Mouse (Mus musculus) kidney, postnatal 0 days (tissue): Measurements from ENCODE around the gene Mms19. TPM values are rescaled to one million over a fixed set of nuclear protein-coding genes. Genes with fewer than 3 reads are reported as not detected.

ENCODE experiments used
- ATAC-seq: fragments of 200-750 bp; cut with Nextera tagmentation; replicated peaks from 2 replicates; pipeline ENCODE4 v1.8.0; 2017; ENCODE audit warnings: low read depth, moderate number of reproducible peaks, moderate TSS enrichment, moderate library complexity; ENCODE audit not compliant: low FRiP score
- DNase-seq: peaks from one replicate; pipeline ENCODE4 v3.0.0-alpha.2; 2016; ENCODE audit warnings: low spot score
- H3K27ac ChIP-seq: fragments of 300-500 bp; sonication (generic); 2 replicates; pipeline ENCODE4 v1.5.1; 2014; ENCODE audit warnings: mild to moderate bottlenecking
- H3K27me3 ChIP-seq: fragments of 300-500 bp; sonication (generic); 2 replicates; pipeline ENCODE4 v1.6.1; 2014; ENCODE audit warnings: low read length, mixed read lengths; ENCODE audit not compliant: insufficient read depth
- H3K36me3 ChIP-seq: fragments of 300-500 bp; sonication (generic); 2 replicates; pipeline ENCODE4 v1.6.1; 2014; ENCODE audit warnings: low read length, mixed read lengths; ENCODE audit not compliant: insufficient read depth
- H3K4me1 ChIP-seq: fragments of 300-500 bp; sonication (generic); replicated peaks from 2 replicates; pipeline ENCODE4 v1.6.1; 2014; ENCODE audit warnings: antibody characterized with exemption, low read length, mixed read lengths; ENCODE audit not compliant: insufficient read depth
- H3K4me2 ChIP-seq: fragments of 300-500 bp; sonication (generic); 2 replicates; pipeline ENCODE4 v1.6.1; 2014; ENCODE audit warnings: mild to moderate bottlenecking, low read length, moderate library complexity, mixed read lengths
- H3K4me3 ChIP-seq: fragments of 300-500 bp; sonication (generic); replicated peaks from 2 replicates; pipeline ENCODE4 v1.5.1; 2014; ENCODE audit warnings: low read depth, low read length
- H3K9ac ChIP-seq: fragments of 300-500 bp; sonication (generic); 2 replicates; pipeline ENCODE4 v1.6.1; 2014; ENCODE audit warnings: low read depth, low read length
- H3K9me3 ChIP-seq: fragments of 300-500 bp; sonication (generic); replicated peaks from 2 replicates; pipeline ENCODE4 v1.6.1; 2016; ENCODE audit warnings: low read length, inconsistent platforms, mixed read lengths
- CTCF ChIP-seq: IDR thresholded peaks from 2 replicates; pipeline ENCODE4 v1.5.1; 2016; ENCODE audit warnings: antibody characterized with exemption, low read depth, mild to moderate bottlenecking, moderate library complexity
- WGBS: fragments of 180-500 bp; shearing (Covaris S2); extraction: QIAGEN DNeasy Blood & Tissue Kit; methylation state at CpG from one replicate; pipeline ENCODE4 v1.1.7; 2014; 5-methylcytosine and 5-hydroxymethylcytosine counted together
- polyA plus RNA-seq: library from polyadenylated mRNA; unstranded; fragments of >200 nt; fragmentation: Nextera tagmentation; extraction: Ambion mirVana; gene quantifications from 2 replicates; pipeline ENCODE4 v1.2.1, GENCODE M21; 2015

Mms19 gene
- polyA plus RNA-seq = 23.3 and 26.1 TPM in 2 replicates

DNA sequence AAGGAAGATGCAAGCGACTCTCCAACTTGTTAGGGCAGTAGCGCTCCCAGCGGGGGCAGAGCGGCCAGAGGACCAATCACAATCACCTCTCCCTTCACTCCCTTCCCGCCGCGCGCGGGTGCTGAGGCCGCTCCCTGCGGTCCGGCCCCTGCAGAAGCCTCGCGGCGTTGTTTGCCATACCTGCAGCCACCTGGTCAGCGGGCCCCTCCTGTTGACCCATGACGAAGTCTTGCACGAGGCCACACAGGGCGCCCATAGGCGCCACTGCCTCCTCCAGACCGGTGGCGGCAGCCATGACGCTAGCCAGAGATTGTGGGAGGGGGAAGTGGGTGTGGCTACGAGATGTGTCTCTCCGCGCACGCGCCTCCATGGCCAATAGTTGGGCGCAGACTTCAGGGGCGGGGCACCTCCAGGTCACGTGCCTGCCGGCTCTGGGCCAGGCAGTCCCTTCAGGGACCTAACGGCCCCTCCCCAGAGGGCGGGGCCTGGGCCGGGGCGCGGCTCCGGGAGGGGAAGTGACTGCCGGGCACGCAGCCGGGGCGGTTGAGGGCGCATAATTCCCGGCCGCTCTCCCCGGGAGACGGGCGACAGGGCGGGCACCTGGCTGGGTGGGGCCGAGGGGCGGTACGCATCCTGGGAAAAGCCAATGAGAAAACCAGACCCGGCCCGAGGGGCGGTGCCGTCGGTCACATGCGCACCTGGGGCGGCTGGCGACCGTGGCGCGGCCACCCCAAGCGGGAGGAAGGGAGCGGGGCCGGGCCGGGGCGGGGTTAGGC lies at the start of gene Mms19:
Mms19 (minus strand) TSS at position 339 of the 776 bp plus-strand sequence.
- TF ChIP-seq CTCF = peak; percentile 45
- H3K4me1 ChIP-seq = 0 out of 2 replicates have a peak, but pooled peaks cover 3% of the 10 kb centered on the region
- peak within 1 kb of the TSS; percentile 85 for H3K9ac ChIP-seq
- H3K27ac ChIP-seq = peak within 1 kb of the TSS; percentile 95
- under 1% methylated on average over 68 of the region's 68 CpGs for WGBS
- ATAC-seq = peak; percentile 95
- H3K36me3 ChIP-seq = no peaks in the 10 kb centered on the region
- no peaks in the 10 kb centered on the region for H3K27me3 ChIP-seq
- peak within 1 kb of the TSS; percentile 86 for H3K4me3 ChIP-seq
- H3K4me2 ChIP-seq = peak within 1 kb of the TSS; percentile 74
- DNase-seq = peak; percentile 99
- H3K9me3 ChIP-seq = no peaks in the 10 kb centered on the region

DNA sequence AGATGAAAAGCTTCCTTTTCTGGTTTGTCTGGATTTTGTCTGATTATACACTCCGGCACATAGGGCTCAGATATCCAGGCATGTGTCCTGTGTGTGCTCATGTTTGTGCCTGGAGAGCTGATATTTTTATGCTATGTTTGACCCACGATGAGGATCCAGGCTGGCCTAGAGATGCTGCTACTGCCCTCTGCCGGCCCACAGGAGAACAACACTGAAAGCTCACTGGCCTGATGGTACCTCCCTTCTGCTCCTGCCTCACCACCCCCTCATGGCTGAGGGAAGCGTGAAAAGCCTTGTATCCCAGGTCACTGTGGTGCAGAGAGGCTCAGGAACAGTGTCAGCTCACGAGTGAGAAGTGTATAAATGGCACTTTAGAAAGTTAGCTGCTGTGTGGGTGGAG lies 45.2 kb upstream of the Mms19 start:
- peak; percentile 98 for TF ChIP-seq CTCF
- no peaks in the 10 kb centered on the region for H3K36me3 ChIP-seq
- no peaks in the 10 kb centered on the region for H3K9me3 ChIP-seq
- H3K27ac ChIP-seq = no peak overlapping the region
- H3K9ac ChIP-seq = no peak overlapping the region
- WGBS = 4% methylated on average over 5 of the region's 5 CpGs
- H3K4me3 ChIP-seq = no peak overlapping the region
- no peak overlapping the region for H3K4me2 ChIP-seq
- peaks cover 9% of the 10 kb centered on the region; the same call in 1 of the 2 replicates for H3K4me1 ChIP-seq
- ATAC-seq (peak; percentile 34; the same call in 1 of the 2 replicates), DNase-seq (peak; percentile 95)
- H3K27me3 ChIP-seq = no peaks in the 10 kb centered on the region

- 74% methylated on average over 2 of the region's 2 CpGs for WGBS
- Histone ChIP-seq H3K4me3 (no peak overlapping the region), H3K9me3 (no peaks in the 10 kb centered on the region), H3K36me3 (no peaks in the 10 kb centered on the region), H3K27me3 (no peaks in the 10 kb centered on the region), H3K9ac (no peak overlapping the region), H3K27ac (no peak overlapping the region), H3K4me2 (no peak overlapping the region), H3K4me1 (peaks cover 22% of the 10 kb centered on the region)
- no peak for DNase-seq
- no peak for ATAC-seq
- no peak for TF ChIP-seq CTCF
Observed at GRCm38 (mm10) chr19:42022542-42022848, 41.5 kb upstream of the Mms19 start.

DNA sequence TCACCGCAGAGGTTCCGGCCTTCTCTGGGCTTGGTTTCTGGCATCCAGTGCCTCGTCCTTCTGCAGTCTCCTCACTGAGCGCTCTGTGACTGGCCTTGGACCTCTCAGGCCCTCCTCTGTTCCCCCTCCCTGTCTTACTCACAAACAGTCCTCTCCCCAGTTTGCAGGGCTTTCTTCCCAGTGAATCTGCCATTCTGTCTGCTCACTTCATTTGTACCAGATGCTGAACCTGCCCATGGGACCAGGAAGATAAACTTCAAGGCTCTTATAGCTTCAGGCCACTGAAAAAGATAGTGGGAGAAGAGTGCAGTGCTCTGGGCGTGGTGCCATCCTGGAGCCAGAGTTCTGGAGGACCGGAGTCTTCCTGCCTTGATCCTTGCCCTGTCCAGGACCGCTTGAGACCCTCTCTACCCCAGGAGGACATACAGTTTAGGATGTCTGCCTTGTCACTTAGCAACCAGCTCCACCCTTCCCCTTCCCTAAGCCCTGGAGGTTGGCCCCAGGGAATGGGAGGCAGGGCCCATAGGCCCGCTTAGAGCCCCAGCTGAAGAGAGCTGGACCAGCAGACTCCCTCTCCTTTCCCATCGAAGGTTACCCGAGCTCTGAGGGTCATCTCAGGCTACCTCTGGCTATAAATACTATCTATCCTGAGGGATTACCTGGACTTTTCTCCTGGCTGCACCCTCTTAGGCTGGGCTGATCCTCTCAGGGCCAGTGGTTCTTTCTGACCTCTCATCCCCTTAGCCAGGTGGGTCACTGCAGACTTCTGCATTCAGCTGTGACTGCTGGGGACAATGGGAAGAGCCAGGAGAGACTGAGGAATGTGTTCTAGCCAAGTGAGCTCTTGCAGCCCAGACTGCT lies 41.0 kb upstream of the Mms19 start:
- WGBS = 53% methylated on average over 10 of the region's 10 CpGs
- no peak for TF ChIP-seq CTCF
- Histone ChIP-seq H3K4me1 (peaks cover 28% of the 10 kb centered on the region), H3K27me3 (no peaks in the 10 kb centered on the region), H3K9me3 (no peaks in the 10 kb centered on the region), H3K27ac (no peak overlapping the region), H3K4me3 (no peak overlapping the region), H3K9ac (no peak overlapping the region), H3K4me2 (no peak overlapping the region), H3K36me3 (no peaks in the 10 kb centered on the region)
- no peak for DNase-seq
- no peak for ATAC-seq

GRCm38 (mm10) chr19:42019011-42019522 lies 38.1 kb upstream of the Mms19 start:
- no peak overlapping the region for H3K9ac ChIP-seq
- no peaks in the 10 kb centered on the region for H3K27me3 ChIP-seq
- peak; percentile 67 for DNase-seq
- no peak overlapping the region for H3K4me3 ChIP-seq
- 24% methylated on average over 4 of the region's 4 CpGs for WGBS
- H3K9me3 ChIP-seq = no peaks in the 10 kb centered on the region
- no peaks in the 10 kb centered on the region for H3K36me3 ChIP-seq
- peaks cover 30% of the 10 kb centered on the region for H3K4me1 ChIP-seq
- peak; percentile 44; the same call in 1 of the 2 replicates for ATAC-seq
- no peak for TF ChIP-seq CTCF
- no peak overlapping the region for H3K4me2 ChIP-seq
- peak overlapping the region; percentile 32 for H3K27ac ChIP-seq
